Mouse (Mus musculus): ENCODE measurements around the gene Lyplal1. TPM values are rescaled to one million over a fixed set of nuclear protein-coding genes. Genes with fewer than 3 reads are reported as not detected.

Lyplal1 gene
- polyA plus RNA-seq, 1 experiment = 4.1 TPM

GRCm38 (mm10) chr1:186060041-186060440, 57.1 kb downstream of the Lyplal1 start:
- Histone ChIP-seq H3K4me3 (replicated peaks; ENCODE audit: control insufficient read depth, low read depth, low read length) (no peak overlapping the region), H3K27ac (ENCODE audit: control insufficient read depth, insufficient read depth, low read depth, low read length, poor library complexity) (no peak overlapping the region), H3K4me1 (ENCODE audit: control insufficient read depth, insufficient read depth, low read length) (no peaks in the 10 kb centered on the region)
- 80% methylated on average over 2 of the region's 2 CpGs for WGBS
- TF ChIP-seq POLR2A (IDR thresholded peaks at IDR 0.05; ENCODE audit: borderline replicate concordance, control insufficient read depth, low read depth, low read length) = no peak
- TF ChIP-seq CTCF (IDR thresholded peaks at IDR 0.05; ENCODE audit: control insufficient read depth, insufficient read depth, low read length) = no peak

GRCm38 (mm10) chr1:186054227-186054626, 62.9 kb downstream of the Lyplal1 start:
- 78% methylated on average over 7 of the region's 7 CpGs for WGBS
- no peak for TF ChIP-seq POLR2A (IDR thresholded peaks at IDR 0.05; ENCODE audit: borderline replicate concordance, control insufficient read depth, low read depth, low read length)
- TF ChIP-seq CTCF (IDR thresholded peaks at IDR 0.05; ENCODE audit: control insufficient read depth, insufficient read depth, low read length) = no peak
- H3K4me1 ChIP-seq (ENCODE audit: control insufficient read depth, insufficient read depth, low read length) = no peaks in the 10 kb centered on the region
- no peak overlapping the region for H3K4me3 ChIP-seq (replicated peaks; ENCODE audit: control insufficient read depth, low read depth, low read length)
- H3K27ac ChIP-seq (ENCODE audit: control insufficient read depth, insufficient read depth, low read depth, low read length, poor library complexity) = no peak overlapping the region

DNA sequence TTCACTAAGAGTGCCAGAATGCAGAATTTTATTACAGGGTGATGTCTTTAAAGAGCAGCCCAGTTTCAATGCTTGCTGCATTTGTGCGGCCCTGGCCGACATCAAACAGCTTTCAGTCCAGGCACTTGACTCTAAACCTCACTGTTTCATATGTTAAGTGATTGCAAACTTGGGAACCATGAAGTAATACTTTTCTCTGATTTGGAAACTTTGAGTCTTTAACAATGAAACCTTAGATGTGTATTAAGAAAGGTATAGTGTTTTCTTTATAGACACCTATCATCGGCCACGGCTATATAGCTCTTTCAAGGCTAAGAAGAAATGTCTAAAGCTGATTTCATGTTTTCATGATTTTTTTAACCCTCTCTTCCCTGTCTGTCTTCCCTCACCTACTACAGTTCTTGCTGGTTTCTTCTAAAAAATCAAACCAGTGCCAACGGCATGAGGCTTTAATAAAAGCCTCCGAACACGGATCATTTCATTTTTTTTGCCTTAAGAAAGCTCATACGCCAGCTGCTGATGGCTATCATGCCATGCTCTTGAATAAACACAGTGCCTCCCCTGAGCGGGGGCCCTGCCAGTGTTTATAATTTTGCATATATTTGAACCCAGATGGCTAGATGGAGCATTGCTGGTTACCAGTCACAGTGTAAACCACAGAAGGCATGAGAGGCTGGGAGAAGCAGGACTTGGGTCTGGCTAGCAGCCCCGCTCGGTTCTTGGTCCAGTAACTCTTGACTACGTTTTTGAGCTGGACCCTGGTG, 63.6 kb downstream of the Lyplal1 start:
- Histone ChIP-seq H3K27ac (ENCODE audit: control insufficient read depth, insufficient read depth, low read depth, low read length, poor library complexity) (no peak overlapping the region), H3K4me3 (replicated peaks; ENCODE audit: control insufficient read depth, low read depth, low read length) (no peak overlapping the region), H3K4me1 (ENCODE audit: control insufficient read depth, insufficient read depth, low read length) (no peaks in the 10 kb centered on the region)
- TF ChIP-seq CTCF (IDR thresholded peaks at IDR 0.05; ENCODE audit: control insufficient read depth, insufficient read depth, low read length) (no peak), POLR2A (IDR thresholded peaks at IDR 0.05; ENCODE audit: borderline replicate concordance, control insufficient read depth, low read depth, low read length) (no peak)
- 82% methylated on average over 12 of the region's 12 CpGs for WGBS

GRCm38 (mm10) chr1:186043709-186044452, 73.2 kb downstream of the Lyplal1 start:
- WGBS = 75% methylated on average over 11 of the region's 11 CpGs

DNA sequence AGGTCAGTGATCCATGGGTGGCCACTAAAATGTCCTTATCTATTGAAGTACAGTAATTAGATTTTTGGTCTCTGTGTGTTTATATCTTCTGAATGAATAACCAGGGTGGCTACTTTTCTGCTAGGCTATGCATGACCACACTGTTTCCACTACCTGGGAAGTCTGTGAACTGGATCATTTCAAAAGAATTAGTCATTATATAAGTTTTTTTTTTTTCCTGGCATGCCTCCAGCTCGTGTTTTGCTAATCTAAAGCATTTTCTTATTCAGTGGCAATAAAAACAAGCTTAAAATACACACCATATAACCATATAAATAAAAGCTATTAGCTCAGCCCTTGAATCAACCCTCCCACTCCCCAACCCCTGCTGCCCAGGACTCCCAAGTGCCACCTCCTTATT, 75.3 kb downstream of the Lyplal1 start:
- no peak overlapping the region for H3K27ac ChIP-seq (ENCODE audit: control insufficient read depth, insufficient read depth, low read depth, low read length, poor library complexity)
- 59% methylated on average over 1 of the region's 1 CpGs for WGBS
- no peak for TF ChIP-seq CTCF (IDR thresholded peaks at IDR 0.05; ENCODE audit: control insufficient read depth, insufficient read depth, low read length)
- TF ChIP-seq POLR2A (IDR thresholded peaks at IDR 0.05; ENCODE audit: borderline replicate concordance, control insufficient read depth, low read depth, low read length) = no peak
- H3K4me3 ChIP-seq (replicated peaks; ENCODE audit: control insufficient read depth, low read depth, low read length) = no peak overlapping the region
- H3K4me1 ChIP-seq (ENCODE audit: control insufficient read depth, insufficient read depth, low read length) = no peaks in the 10 kb centered on the region

More at GRCm38 (mm10) chr1:186043709-186044452, 73.2 kb downstream of the Lyplal1 start:
- Histone ChIP-seq H3K4me3 (replicated peaks; ENCODE audit: control insufficient read depth, low read depth, low read length) (no peak overlapping the region), H3K27ac (ENCODE audit: control insufficient read depth, insufficient read depth, low read depth, low read length, poor library complexity) (no peak overlapping the region), H3K4me1 (ENCODE audit: control insufficient read depth, insufficient read depth, low read length) (no peaks in the 10 kb centered on the region)
- TF ChIP-seq CTCF (IDR thresholded peaks at IDR 0.05; ENCODE audit: control insufficient read depth, insufficient read depth, low read length) (no peak), POLR2A (IDR thresholded peaks at IDR 0.05; ENCODE audit: borderline replicate concordance, control insufficient read depth, low read depth, low read length) (no peak)
